Mouse (Mus musculus): Measurements from ENCODE around the gene Grin2d. TPM values are rescaled to one million over a fixed set of nuclear protein-coding genes. Genes with fewer than 3 reads are reported as not detected.

Gene Grin2d
- polyA plus RNA-seq, 1 experiment from 2014 or later: 0.39 TPM

- no peak for ATAC-seq (ENCODE audit: low FRiP score)
- Histone ChIP-seq H3K9ac (ENCODE audit: low read depth, low read length) (no peak overlapping the region), H3K27me3 (ENCODE audit: control insufficient read depth, insufficient read depth, low read length) (0 out of 2 replicates have a peak, but pooled peaks cover 2% of the 10 kb centered on the region), H3K27ac (ENCODE audit: low read depth, low read length) (no peak overlapping the region), H3K4me1 (replicated peaks; ENCODE audit: control insufficient read depth, insufficient read depth, low read length) (peaks cover 6% of the 10 kb centered on the region; the same call in 1 of the 2 replicates), H3K36me3 (ENCODE audit: control insufficient read depth, insufficient read depth, low read length) (no peaks in the 10 kb centered on the region), H3K4me2 (replicated peaks; ENCODE audit: low read depth, low read length) (no peak overlapping the region), H3K9me3 (ENCODE audit: control insufficient read depth, low read length) (no peaks in the 10 kb centered on the region), H3K4me3 (ENCODE audit: low read depth, low read length) (no peak overlapping the region)
- no peak for DNase-seq (ENCODE audit: low spot score)
- WGBS: 78% methylated on average over 4 of the region's 4 CpGs
These were observed 95.9 kb downstream of the Grin2d start for GRCm38 (mm10) chr7:45782271-45782670.

Other genes with a start within 250 kb of the Grin2d start
- 1.7 and 2.1 TPM in 2 replicates for gene Mamstr, start 238.4 kb downstream of the Grin2d start, polyA plus RNA-seq (2014; fragmentation: Nextera tagmentation; extraction: Ambion mirVana)
- 0.06 and 0.27 TPM in 2 replicates for gene Fut2, start 212.0 kb downstream of the Grin2d start, polyA plus RNA-seq (2014; fragmentation: Nextera tagmentation; extraction: Ambion mirVana)
- 0.21 and 0.22 TPM in 2 replicates for gene Ntn5, start 194.4 kb downstream of the Grin2d start, polyA plus RNA-seq (2014; fragmentation: Nextera tagmentation; extraction: Ambion mirVana)
- gene Sec1, start 184.0 kb downstream of the Grin2d start, polyA plus RNA-seq (2014; fragmentation: Nextera tagmentation; extraction: Ambion mirVana): 0.29 and 0.75 TPM in 2 replicates
- gene Car11, start 178.5 kb downstream of the Grin2d start, polyA plus RNA-seq (2014; fragmentation: Nextera tagmentation; extraction: Ambion mirVana): 8.8 and 9.9 TPM in 2 replicates
- 2.2 and 2.8 TPM in 2 replicates for gene Dbp, start 173.3 kb downstream of the Grin2d start, polyA plus RNA-seq (2014; fragmentation: Nextera tagmentation; extraction: Ambion mirVana)
- 904 and 927 TPM in 2 replicates for gene Rpl18, start 162.9 kb downstream of the Grin2d start, polyA plus RNA-seq (2014; fragmentation: Nextera tagmentation; extraction: Ambion mirVana)
- gene Sphk2, start 160.4 kb downstream of the Grin2d start, polyA plus RNA-seq (2014; fragmentation: Nextera tagmentation; extraction: Ambion mirVana): 13.6 and 17.6 TPM in 2 replicates
- 0.80 TPM in 2 replicates for gene Fam83e, start 157.2 kb downstream of the Grin2d start, polyA plus RNA-seq (2014; fragmentation: Nextera tagmentation; extraction: Ambion mirVana)
- gene Spaca4, start 152.6 kb downstream of the Grin2d start, polyA plus RNA-seq (2014; fragmentation: Nextera tagmentation; extraction: Ambion mirVana): not detected in 2 replicates
- 6.3 and 9.1 TPM in 2 replicates for gene Lmtk3, start 94.6 kb downstream of the Grin2d start, polyA plus RNA-seq (2014; fragmentation: Nextera tagmentation; extraction: Ambion mirVana)
- gene Sult2b1, start 93.7 kb downstream of the Grin2d start, polyA plus RNA-seq (2014; fragmentation: Nextera tagmentation; extraction: Ambion mirVana): 1.4 and 1.9 TPM in 2 replicates
- gene Cyth2, start 63.8 kb downstream of the Grin2d start, polyA plus RNA-seq (2014; fragmentation: Nextera tagmentation; extraction: Ambion mirVana): 211 and 248 TPM in 2 replicates
- gene Kcnj14, start 53.6 kb downstream of the Grin2d start, polyA plus RNA-seq (2014; fragmentation: Nextera tagmentation; extraction: Ambion mirVana): 0.48 and 0.57 TPM in 2 replicates
- gene Grwd1, start 47.4 kb downstream of the Grin2d start, polyA plus RNA-seq (2014; fragmentation: Nextera tagmentation; extraction: Ambion mirVana): 56.7 and 66.0 TPM in 2 replicates
- 75.9 and 99.4 TPM in 2 replicates for gene Kdelr1, start 5.6 kb downstream of the Grin2d start, polyA plus RNA-seq (2014; fragmentation: Nextera tagmentation; extraction: Ambion mirVana)
- gene Syngr4, start 18.3 kb upstream of the Grin2d start, polyA plus RNA-seq (2014; fragmentation: Nextera tagmentation; extraction: Ambion mirVana): 0.63 and 0.99 TPM in 2 replicates
- gene Tmem143, start 18.6 kb upstream of the Grin2d start, polyA plus RNA-seq (2014; fragmentation: Nextera tagmentation; extraction: Ambion mirVana): 3.1 and 4.6 TPM in 2 replicates
- gene Emp3, start 43.0 kb upstream of the Grin2d start, polyA plus RNA-seq (2014; fragmentation: Nextera tagmentation; extraction: Ambion mirVana): 28.3 and 40.5 TPM in 2 replicates
- 3.3 and 5.3 TPM in 2 replicates for gene Ccdc114, start 45.7 kb upstream of the Grin2d start, polyA plus RNA-seq (2014; fragmentation: Nextera tagmentation; extraction: Ambion mirVana)
- gene Abcc6, start 151.9 kb upstream of the Grin2d start, polyA plus RNA-seq (2014; fragmentation: Nextera tagmentation; extraction: Ambion mirVana): 0.11 and 0.38 TPM in 2 replicates
- gene Nomo1, start 155.3 kb upstream of the Grin2d start, polyA plus RNA-seq (2014; fragmentation: Nextera tagmentation; extraction: Ambion mirVana): 13.8 and 14.9 TPM in 2 replicates
- gene Kcnj11, start 222.4 kb upstream of the Grin2d start, polyA plus RNA-seq (2014; fragmentation: Nextera tagmentation; extraction: Ambion mirVana): 0.25 and 0.49 TPM in 2 replicates